Mouse (Mus musculus) forebrain, embryonic 16.5 days (tissue): ENCODE measurements around the gene Map4k5. TPM values are rescaled to one million over a fixed set of nuclear protein-coding genes. Genes with fewer than 3 reads are reported as not detected.

Source experiments
- ATAC-seq: fragments of 200-750 bp; cut with Nextera tagmentation; 2 replicates; pipeline ENCODE4 v1.8.0; 2017; ENCODE audit warnings: mild to moderate bottlenecking, moderate library complexity
- H3K27ac ChIP-seq: fragments of 300-500 bp; sonication (generic); 2 replicates; pipeline ENCODE4 v1.5.1; 2014; ENCODE audit warnings: low read length, control low read depth
- H3K27me3 ChIP-seq: fragments of 300-500 bp; sonication (generic); replicated peaks from 2 replicates; pipeline ENCODE4 v1.6.1; 2014; ENCODE audit warnings: low read length; ENCODE audit not compliant: control insufficient read depth, insufficient read depth
- H3K36me3 ChIP-seq: fragments of 300-500 bp; sonication (generic); 2 replicates; pipeline ENCODE4 v1.6.1; 2014; ENCODE audit not compliant: control insufficient read depth, insufficient read depth
- H3K4me1 ChIP-seq: fragments of 300-500 bp; sonication (generic); replicated peaks from 2 replicates; pipeline ENCODE4 v1.6.1; 2014; ENCODE audit warnings: low read length; ENCODE audit not compliant: control insufficient read depth, insufficient read depth
- H3K4me2 ChIP-seq: fragments of 300-500 bp; sonication (generic); 2 replicates; pipeline ENCODE4 v1.6.1; 2014; ENCODE audit warnings: mild to moderate bottlenecking, low read length, control low read depth
- H3K4me3 ChIP-seq: fragments of 300-500 bp; sonication (generic); replicated peaks from 2 replicates; pipeline ENCODE4 v1.5.1; 2014; ENCODE audit warnings: mild to moderate bottlenecking, low read length, control low read depth
- H3K9ac ChIP-seq: fragments of 300-500 bp; sonication (generic); replicated peaks from 2 replicates; pipeline ENCODE4 v1.6.1; 2014; ENCODE audit warnings: low read depth, low read length, control low read depth
- H3K9me3 ChIP-seq: fragments of 300-500 bp; sonication (generic); 2 replicates; pipeline ENCODE4 v1.6.1; 2016; ENCODE audit warnings: low read length; ENCODE audit not compliant: control insufficient read depth
- WGBS: fragments of 180-500 bp; shearing (Covaris S2); extraction: QIAGEN DNeasy Blood & Tissue Kit; methylation state at CpG from one replicate; pipeline ENCODE4 v1.1.7; 2014; 5-methylcytosine and 5-hydroxymethylcytosine counted together
- polyA plus RNA-seq: library from polyadenylated mRNA; unstranded; fragments of >200 nt; fragmentation: Nextera tagmentation; extraction: Ambion mirVana; gene quantifications from 2 replicates; pipeline ENCODE4 v1.2.1, GENCODE M21; 2015

The Map4k5 gene
- polyA plus RNA-seq, 1 experiment from 2014 or later: 34.5 TPM

DNA sequence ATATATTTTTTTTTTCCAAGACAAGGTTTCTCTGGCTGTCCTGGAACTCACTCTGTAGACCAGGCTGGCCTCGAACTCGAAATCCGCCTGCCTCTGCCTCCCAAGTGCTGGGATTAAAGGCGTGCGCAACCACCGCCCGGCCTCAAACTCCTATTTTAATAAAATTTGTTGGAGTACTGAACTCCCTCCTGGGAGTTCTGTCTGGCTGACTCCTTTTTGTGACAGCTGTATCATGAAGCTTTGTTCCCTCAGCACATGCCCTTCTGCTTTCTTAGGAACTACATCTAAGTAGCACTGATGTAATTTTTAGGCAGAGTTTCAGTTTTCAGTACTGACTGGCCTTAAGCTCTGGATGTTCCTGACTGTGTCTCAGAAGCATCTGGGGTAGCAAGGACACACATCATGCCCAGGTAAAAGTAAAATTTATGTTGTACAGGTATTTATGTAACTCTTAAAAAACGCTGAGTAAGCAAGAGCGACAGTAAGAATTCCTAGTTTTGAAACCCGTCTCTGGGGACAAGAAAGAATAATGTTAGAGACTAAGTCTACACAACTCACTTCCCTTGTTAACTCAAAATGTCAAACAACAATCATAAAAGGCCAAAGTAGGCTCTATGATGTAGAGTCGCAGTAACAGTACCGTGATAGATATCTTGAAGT is 37.2 kb downstream of the Map4k5 start:
- Histone ChIP-seq H3K9me3 (no peaks in the 10 kb centered on the region), H3K4me1 (no peaks in the 10 kb centered on the region), H3K4me2 (no peak overlapping the region), H3K27me3 (no peaks in the 10 kb centered on the region), H3K27ac (no peak overlapping the region), H3K4me3 (no peak overlapping the region), H3K36me3 (peaks cover 5% of the 10 kb centered on the region), H3K9ac (no peak overlapping the region)
- 95% methylated on average over 12 of the region's 12 CpGs for WGBS
- no peak for ATAC-seq

DNA sequence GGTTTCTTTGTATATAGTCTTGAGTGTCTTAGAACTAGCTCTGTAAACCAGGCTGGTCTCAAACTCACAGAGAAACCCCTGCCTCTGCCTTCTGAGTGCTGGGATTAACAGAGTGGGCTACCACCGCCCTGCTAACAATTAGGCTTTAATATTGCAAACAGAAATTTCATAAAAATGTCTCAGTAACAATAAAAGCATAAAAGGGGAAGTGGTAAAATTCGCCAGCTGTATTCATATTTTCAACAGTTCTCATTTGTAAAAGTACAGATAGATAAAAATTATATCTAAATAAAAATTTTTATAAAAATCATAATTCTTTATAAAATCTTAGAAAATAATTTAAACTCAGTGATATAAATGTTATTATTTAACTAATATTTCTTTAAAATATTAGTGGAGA is 39.1 kb downstream of the Map4k5 start:
- WGBS: 92% methylated on average over 2 of the region's 2 CpGs
- no peak overlapping the region for H3K27ac ChIP-seq
- peaks cover 5% of the 10 kb centered on the region for H3K36me3 ChIP-seq
- H3K9ac ChIP-seq: no peak overlapping the region
- H3K27me3 ChIP-seq: no peaks in the 10 kb centered on the region
- no peaks in the 10 kb centered on the region for H3K9me3 ChIP-seq
- no peak for ATAC-seq
- no peak overlapping the region for H3K4me3 ChIP-seq
- no peak overlapping the region for H3K4me2 ChIP-seq
- H3K4me1 ChIP-seq: no peaks in the 10 kb centered on the region

DNA sequence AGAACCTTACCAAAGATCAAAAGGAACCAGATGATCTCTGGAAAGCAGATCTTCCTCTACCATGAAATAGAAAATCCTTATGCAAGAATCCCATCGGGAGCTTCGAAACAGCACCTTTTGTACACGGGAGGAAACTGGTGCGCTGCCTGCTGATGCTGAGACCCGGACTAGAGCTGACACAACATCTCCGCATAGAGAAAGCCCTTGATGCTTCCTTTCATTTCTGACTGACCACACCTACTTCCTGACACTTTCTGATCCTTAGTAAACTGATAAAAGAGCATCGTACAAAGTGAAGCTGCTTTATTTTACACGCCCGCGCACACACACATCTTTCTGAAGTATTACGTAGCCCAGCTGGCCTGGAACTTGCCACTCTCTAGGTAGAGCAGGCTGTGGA is 39.6 kb downstream of the Map4k5 start:
- H3K9ac ChIP-seq: no peak overlapping the region
- no peak overlapping the region for H3K4me3 ChIP-seq
- peaks cover 5% of the 10 kb centered on the region for H3K36me3 ChIP-seq
- no peak overlapping the region for H3K27ac ChIP-seq
- WGBS: 89% methylated on average over 11 of the region's 11 CpGs
- no peak overlapping the region for H3K4me2 ChIP-seq
- no peaks in the 10 kb centered on the region for H3K9me3 ChIP-seq
- no peaks in the 10 kb centered on the region for H3K4me1 ChIP-seq
- no peak for ATAC-seq
- no peaks in the 10 kb centered on the region for H3K27me3 ChIP-seq

DNA sequence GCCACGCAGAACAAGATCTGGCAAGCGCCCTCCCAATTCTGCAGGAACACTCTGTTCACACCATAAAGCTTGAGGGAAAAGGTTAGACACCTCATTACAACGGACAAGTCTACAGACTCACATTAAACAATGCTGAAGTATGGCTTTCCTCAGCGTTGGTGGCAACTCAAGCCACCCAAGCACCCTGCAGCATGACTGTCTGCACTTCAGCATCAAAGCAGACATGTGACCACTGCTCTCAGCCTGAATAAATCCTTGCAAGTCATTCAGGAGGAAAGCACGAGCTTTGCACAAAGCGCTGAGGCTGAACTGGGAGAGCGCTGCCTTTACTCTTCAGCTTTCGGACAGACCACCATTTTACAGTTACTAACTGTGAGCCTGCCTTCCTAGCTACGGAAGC is 40.7 kb downstream of the Map4k5 start:
- Histone ChIP-seq H3K9ac (no peak overlapping the region), H3K4me2 (no peak overlapping the region), H3K36me3 (peaks cover 5% of the 10 kb centered on the region), H3K4me3 (no peak overlapping the region), H3K4me1 (no peaks in the 10 kb centered on the region), H3K27me3 (no peaks in the 10 kb centered on the region), H3K9me3 (no peaks in the 10 kb centered on the region), H3K27ac (no peak overlapping the region)
- no peak for ATAC-seq
- WGBS: 74% methylated on average over 9 of the region's 9 CpGs

DNA sequence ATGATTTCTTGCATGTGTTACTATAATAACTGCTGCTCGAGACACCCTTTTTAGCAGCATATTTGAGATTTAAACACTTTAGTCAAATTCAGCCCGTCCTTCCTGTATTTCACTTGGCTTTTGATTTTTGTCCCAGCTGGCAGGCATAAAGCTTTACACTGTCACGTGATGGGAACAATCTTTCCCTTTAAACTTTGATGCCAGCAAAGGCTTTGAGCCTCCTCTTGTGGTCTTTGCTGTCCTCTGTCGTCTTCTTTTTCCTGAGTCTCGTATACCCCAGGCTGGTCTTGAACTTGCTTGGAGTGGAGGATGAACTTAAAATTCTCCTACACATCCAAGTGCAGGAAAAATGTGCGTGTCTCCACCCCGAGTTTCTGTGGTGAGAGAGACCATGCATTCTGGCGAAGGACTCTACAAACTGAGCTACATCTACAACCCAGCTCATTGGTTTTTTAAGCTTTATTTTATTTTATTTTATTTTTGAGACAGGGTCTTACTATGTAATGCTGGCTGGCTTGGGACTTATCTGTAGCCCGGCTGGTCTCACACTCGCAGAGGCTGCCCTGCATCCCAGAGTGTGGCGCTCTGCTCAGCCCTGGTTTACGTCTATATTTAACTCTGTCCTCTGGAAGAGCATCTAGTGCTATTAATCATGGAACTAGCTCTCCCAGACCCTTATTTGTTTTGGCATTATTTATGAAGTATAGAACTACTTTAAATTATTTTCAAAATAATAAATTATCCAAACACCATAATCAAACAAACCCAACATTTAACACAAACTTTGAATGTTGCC is 44.7 kb downstream of the Map4k5 start:
- no peaks in the 10 kb centered on the region for H3K9me3 ChIP-seq
- H3K4me2 ChIP-seq: no peak overlapping the region
- H3K27ac ChIP-seq: no peak overlapping the region
- no peak overlapping the region for H3K9ac ChIP-seq
- H3K4me3 ChIP-seq: no peak overlapping the region
- no peak for ATAC-seq
- peaks cover 2% of the 10 kb centered on the region; the same call in 1 of the 2 replicates for H3K36me3 ChIP-seq
- peaks cover 5% of the 10 kb centered on the region for H3K4me1 ChIP-seq
- no peaks in the 10 kb centered on the region for H3K27me3 ChIP-seq
- WGBS: 87% methylated on average over 12 of the region's 12 CpGs

DNA sequence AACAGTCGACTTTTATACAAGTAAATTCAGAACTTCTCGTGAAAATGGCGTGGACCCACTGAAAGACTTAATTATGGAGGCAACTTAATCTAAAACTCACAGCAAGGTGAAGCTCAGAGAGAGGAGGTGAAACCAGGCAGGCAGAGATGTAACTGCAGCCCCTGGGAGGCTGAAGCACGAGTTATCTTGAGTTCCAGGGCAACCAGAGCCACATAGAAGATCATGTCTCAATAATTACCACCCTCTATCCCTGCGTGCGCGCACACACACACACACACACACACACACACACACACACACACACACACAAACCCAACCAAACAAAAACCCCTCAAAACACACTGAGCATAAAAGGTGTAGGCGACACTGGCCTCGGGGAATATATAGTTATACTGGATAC is 46.5 kb downstream of the Map4k5 start:
- Histone ChIP-seq H3K36me3 (no peaks in the 10 kb centered on the region; the same call in 1 of the 2 replicates), H3K9me3 (no peaks in the 10 kb centered on the region), H3K4me1 (peaks cover 5% of the 10 kb centered on the region), H3K27me3 (no peaks in the 10 kb centered on the region), H3K4me3 (no peak overlapping the region), H3K27ac (no peak overlapping the region), H3K9ac (no peak overlapping the region), H3K4me2 (no peak overlapping the region)
- ATAC-seq: no peak
- 93% methylated on average over 9 of the region's 9 CpGs for WGBS

DNA sequence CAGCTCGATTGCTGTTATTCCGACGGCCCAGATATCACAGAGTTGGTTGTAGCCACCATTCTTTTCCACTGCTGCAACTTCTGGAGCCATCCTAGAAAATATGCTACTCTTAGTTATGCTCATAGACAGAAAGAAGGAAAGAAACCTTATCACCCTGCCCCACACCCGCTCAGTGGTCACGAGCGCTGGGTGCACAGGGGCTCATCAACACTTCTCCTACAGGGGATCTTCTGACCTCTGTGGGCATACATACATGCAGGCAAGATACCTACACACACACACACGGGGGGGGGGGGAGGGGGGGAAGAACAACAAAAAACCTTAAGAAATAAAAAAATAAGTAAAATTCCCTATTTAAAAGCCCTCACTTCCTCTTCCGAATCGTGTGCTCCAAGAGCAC is 47.3 kb downstream of the Map4k5 start:
- no peaks in the 10 kb centered on the region for H3K27me3 ChIP-seq
- H3K27ac ChIP-seq: no peak overlapping the region
- H3K4me3 ChIP-seq: no peak overlapping the region
- H3K4me1 ChIP-seq: peaks cover 5% of the 10 kb centered on the region
- H3K4me2 ChIP-seq: no peak overlapping the region
- no peaks in the 10 kb centered on the region; the same call in 1 of the 2 replicates for H3K36me3 ChIP-seq
- no peak for ATAC-seq
- 87% methylated on average over 9 of the region's 9 CpGs for WGBS
- no peaks in the 10 kb centered on the region for H3K9me3 ChIP-seq
- H3K9ac ChIP-seq: no peak overlapping the region

DNA sequence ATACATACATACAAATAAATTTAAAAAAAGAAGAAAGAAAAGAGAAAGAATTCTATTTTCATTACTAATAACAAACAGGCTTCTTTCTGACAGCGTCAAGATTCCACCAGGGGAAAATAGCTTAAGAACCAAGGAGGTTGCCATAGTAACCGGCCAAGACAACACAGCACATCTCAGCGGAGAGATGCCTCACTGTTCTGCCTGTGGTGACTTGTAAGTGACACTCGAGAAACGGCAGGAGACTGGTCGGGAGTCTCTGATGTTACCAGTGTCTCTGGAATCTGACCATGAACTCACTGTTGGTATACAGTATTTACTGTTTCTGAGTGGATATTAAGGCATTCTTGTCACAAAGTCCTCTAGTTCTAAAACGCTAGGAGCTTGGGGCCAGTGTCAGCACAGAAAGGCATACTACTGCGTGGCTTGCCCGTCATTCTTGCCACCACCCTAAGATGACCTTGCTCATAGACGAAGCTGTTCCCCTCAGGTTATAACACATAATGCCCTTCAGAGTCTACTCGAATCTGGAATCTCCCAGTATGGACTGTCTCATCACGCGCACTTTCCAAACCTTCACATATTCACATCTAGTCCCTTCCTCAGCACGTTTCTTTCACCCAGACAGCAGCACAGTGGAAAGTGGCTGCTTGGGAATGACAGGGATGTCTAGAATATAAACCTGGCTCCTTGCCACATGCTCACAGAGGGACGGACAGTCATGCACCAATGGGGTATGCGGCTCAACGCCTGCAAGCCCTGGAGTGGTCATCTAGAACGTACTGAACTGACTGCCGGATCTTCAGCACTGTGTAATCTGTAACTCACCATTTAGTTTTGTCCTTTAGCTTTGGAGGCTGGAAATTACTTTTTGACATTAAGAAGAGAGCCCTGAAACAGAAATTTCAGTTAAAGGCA is 49.2 kb downstream of the Map4k5 start:
- no peak overlapping the region for H3K27ac ChIP-seq
- peaks cover 5% of the 10 kb centered on the region for H3K4me1 ChIP-seq

DNA sequence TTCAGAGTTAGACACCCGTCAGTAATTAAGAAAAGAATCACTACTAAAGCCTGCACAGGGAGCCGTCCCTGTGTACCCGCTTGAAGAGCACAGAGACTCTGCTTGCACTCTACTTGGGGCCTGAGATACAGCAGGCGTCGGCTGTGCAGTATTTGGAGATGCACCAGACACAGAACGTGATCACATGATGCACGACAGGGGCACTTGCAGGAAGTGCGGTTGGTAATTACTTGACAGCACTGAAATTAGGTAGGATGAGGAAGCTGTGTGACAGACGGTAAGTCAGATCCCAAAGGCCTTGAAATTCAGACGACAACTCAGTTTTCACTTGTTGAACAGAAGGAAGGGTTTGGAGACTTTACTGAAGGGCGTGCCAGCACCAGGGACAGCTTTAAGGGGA is 54.6 kb downstream of the Map4k5 start:
- WGBS: 76% methylated on average over 11 of the region's 11 CpGs
- Histone ChIP-seq H3K27me3 (no peaks in the 10 kb centered on the region), H3K27ac (no peak overlapping the region), H3K9ac (no peak overlapping the region), H3K4me2 (no peak overlapping the region), H3K4me3 (no peak overlapping the region), H3K4me1 (no peaks in the 10 kb centered on the region), H3K36me3 (peaks cover 9% of the 10 kb centered on the region), H3K9me3 (no peaks in the 10 kb centered on the region)
- ATAC-seq: no peak

More for the DNA sequence above, 49.2 kb downstream of the Map4k5 start:
- H3K9me3 ChIP-seq: no peaks in the 10 kb centered on the region
- 63% methylated on average over 19 of the region's 19 CpGs for WGBS
- H3K9ac ChIP-seq: no peak overlapping the region
- H3K4me2 ChIP-seq: no peak overlapping the region
- peaks cover 3% of the 10 kb centered on the region for H3K36me3 ChIP-seq
- H3K27me3 ChIP-seq: no peaks in the 10 kb centered on the region
- peak; percentile 83 for ATAC-seq
- H3K4me3 ChIP-seq: no peak overlapping the region
